Mouse (Mus musculus): Measurements from ENCODE around the gene Gm8871.
"Not testable (repeated sequence)": the region's sequence is repeated elsewhere in the genome, so short reads cannot be mapped to it uniquely, and the experiment has no call there.

The Gm8871 gene

GRCm38 (mm10) chr5:10947505-10947904 lies at the start of gene Gm8871, which contains the start of gene Gm8857:
Gm8871 (plus strand) TSS chr5:10947805.
Gm8857 (plus strand) TSS chr5:10947807.
- not testable (repeated sequence) for DNase-seq

GRCm38 (mm10) chr5:10953512-10953911 lies 5.9 kb downstream of the Gm8871 start:
- not testable (repeated sequence) for DNase-seq

DNA sequence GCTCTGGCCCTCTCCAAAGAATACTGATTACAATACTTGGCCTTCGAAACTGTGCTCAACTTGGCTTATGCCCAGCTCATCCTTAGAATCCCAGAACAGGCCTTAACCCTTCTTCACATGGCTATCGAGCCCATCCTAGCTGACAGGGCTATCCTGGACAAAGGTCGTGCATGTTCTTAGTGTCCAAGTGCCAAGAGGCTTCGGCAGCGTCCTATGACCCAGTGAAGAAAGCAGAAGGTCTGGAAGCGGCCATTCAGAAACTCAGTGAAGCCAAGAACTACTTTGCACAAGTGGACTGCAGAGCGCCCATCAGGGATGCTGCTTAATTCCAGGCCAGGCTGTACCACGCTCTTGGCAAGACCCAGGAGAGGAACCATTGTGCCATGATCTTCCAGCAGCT lies 10.5 kb downstream of the Gm8871 start:
- DNase-seq = peak in 1 of 2 experiments; percentile 15
